Mouse (Mus musculus): Measurements from ENCODE around the gene Kmt5c.

Kmt5c gene

GRCm38 (mm10) chr7:4792278-4793212 lies 52.6 kb downstream of the Kmt5c start, which contains the start of gene Rpl28:
TSS of gene Rpl28 (plus strand) at chr7:4792874.
- peak; percentile 92 for DNase-seq

DNA sequence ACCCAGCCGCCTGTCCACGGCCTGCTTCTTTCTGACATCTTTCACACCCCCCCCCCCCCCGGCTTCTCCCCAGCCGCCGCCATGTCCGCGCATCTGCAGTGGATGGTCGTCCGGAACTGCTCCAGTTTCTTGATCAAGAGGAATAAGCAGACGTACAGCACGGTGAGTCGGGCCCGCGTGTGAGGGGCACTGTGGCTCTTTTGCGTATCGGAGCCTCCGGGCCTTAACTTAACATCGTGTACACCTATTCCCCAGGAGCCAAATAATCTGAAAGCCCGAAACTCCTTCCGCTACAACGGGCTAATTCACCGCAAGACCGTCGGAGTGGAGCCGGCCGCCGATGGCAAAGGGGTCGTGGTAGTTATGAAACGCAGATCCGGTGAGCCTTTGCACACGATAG lies 53.3 kb downstream of the Kmt5c start:
- DNase-seq, result peak; percentile 46

DNA sequence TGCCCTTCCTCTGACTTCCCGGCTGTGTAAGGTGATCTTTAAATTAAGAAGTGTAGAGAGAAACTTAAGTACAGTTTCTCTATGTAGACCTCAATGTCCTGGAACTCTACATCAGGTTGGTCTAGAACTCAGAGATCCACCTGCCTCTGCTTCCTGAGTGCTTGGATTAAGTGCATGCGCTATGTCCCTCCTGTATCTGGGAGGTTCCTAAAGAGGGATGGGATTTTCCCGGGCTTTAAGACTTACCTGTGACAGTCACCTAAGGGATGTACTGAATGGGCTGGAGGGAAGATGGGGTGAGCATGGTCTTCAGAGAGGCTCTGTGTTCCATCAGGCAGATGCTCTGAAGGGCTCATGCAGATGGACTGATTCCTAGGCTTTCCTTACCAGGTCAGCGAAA lies 53.8 kb downstream of the Kmt5c start:
- no peak for DNase-seq

GRCm38 (mm10) chr7:4794631-4795168 lies 54.8 kb downstream of the Kmt5c start:
- DNase-seq, result no peak

- DNase-seq, result no peak
These were observed 56.0 kb downstream of the Kmt5c start for GRCm38 (mm10) chr7:4795767-4796433.
